Comparison of ENCODE assay signal across 22 mouse cellular contexts in genomic region chr2:104419411-104419810, GRCm38 (mm10). TPM values are rescaled to one million over a fixed set of nuclear protein-coding genes. Genes with fewer than 3 reads are reported as not detected.
"Had no signal": no experiment of that assay in that cellular context is flagged by ENCODE, and none has a peak within 500 bp of the region (broad histone marks: within the 10 kb centered on the region; RNA-seq: fewer than 3 reads in every experiment).

No protein-coding gene starts in this region.

- DNase-seq: lung, adult 18-20 months; lung, embryonic 14.5 days; lung, postnatal 14 days; lung, postnatal 36 days; retina, postnatal 1 day; right cerebral cortex, adult 18-20 months; right cerebral cortex, postnatal 25 days; right cerebral cortex, postnatal 4 days; spleen, adult 18-20 months; thymus, adult 18-20 months; thymus, postnatal 25 days had no signal

- H3K4me3 ChIP-seq: liver, embryonic 12.5 days; megakaryocyte, embryonic 14.5 days; midbrain, embryonic 13.5 days; neural tube, embryonic 12.5 days had no signal

- H3K4me2 ChIP-seq: liver, embryonic 12.5 days; lung, embryonic 14.5 days; midbrain, embryonic 11.5 days; midbrain, embryonic 13.5 days; neural tube, embryonic 12.5 days had no signal

- H3K27ac ChIP-seq: liver, embryonic 12.5 days; liver, embryonic 14.5 days; macrophage; midbrain, embryonic 13.5 days; neural tube, embryonic 12.5 days had no signal

- H3K36me3 ChIP-seq: liver, embryonic 12.5 days; midbrain, embryonic 13.5 days; neural tube, embryonic 12.5 days had no signal

- H3K9ac ChIP-seq: liver, embryonic 12.5 days; liver, embryonic 14.5 days; lung, embryonic 14.5 days; midbrain, embryonic 13.5 days; neural tube, embryonic 12.5 days had no signal

- H3K4me1 ChIP-seq: liver, embryonic 12.5 days; megakaryocyte, embryonic 14.5 days; midbrain, embryonic 13.5 days; neural tube, embryonic 12.5 days had no signal

- H3K27me3 ChIP-seq: liver, embryonic 12.5 days; midbrain, embryonic 13.5 days; neural tube, embryonic 12.5 days had no signal

- ATAC-seq: liver, embryonic 12.5 days; midbrain, embryonic 13.5 days; midbrain, embryonic 16.5 days had no signal

- H3K9me3 ChIP-seq: liver, embryonic 12.5 days; megakaryocyte, embryonic 14.5 days; midbrain, embryonic 13.5 days; neural tube, embryonic 12.5 days had no signal

RNA-seq across cellular contexts. Expression of gene D430041D05Rik, which starts 8.6 kb away (rescaled TPM):
- total RNA-seq: megakaryocyte progenitor cell, adult 5-6 weeks had no signal
- polyA plus RNA-seq: liver, embryonic 16.5 days; macrophage; small intestine, adult 2 months had no signal
